Mouse (Mus musculus) layer of hippocampus, postnatal 36 days (tissue): ENCODE data around the gene Ddx27. TPM values are rescaled to one million over a fixed set of nuclear protein-coding genes. Genes with fewer than 3 reads are reported as not detected.

Experiments used
- total RNA-seq, 2 experiments: library from RNA; stranded (reverse); gene quantifications; 2 replicates each; pipeline ENCODE4 v1.2.3; 2021

Ddx27 gene
- total RNA-seq, 2 experiments from 2014 or later, result 28.6 to 34.2 TPM

Other genes with a start within 250 kb of the Ddx27 start
- gene Trp53rkb, start 222.7 kb upstream of the Ddx27 start, total RNA-seq, result 1 to 10 TPM; 4.5 to 5.5 TPM
- 10 to 100 TPM; 46.0 to 49.1 TPM for gene Arfgef2, start 209.6 kb upstream of the Ddx27 start, total RNA-seq
- gene Cse1l, start 109.2 kb upstream of the Ddx27 start, total RNA-seq, result 10 to 100 TPM; 53.1 to 54.8 TPM
- 10 to 100 TPM; 59.0 to 67.2 TPM for gene Stau1, start 18.9 kb upstream of the Ddx27 start, total RNA-seq
- 10 to 100 TPM; 42.7 to 49.1 TPM for gene Znfx1, start 47.8 kb downstream of the Ddx27 start, total RNA-seq
- 100 to 1,000 TPM in 1 of 2 experiments, 10 to 100 TPM in 1; 94.3 to 107 TPM for gene Kcnb1, start 175.0 kb downstream of the Ddx27 start, total RNA-seq
- gene Ptgis, start 225.4 kb downstream of the Ddx27 start, total RNA-seq, result 1 to 10 TPM in 1 of 2 experiments, under 1 TPM in 1; 0.52 to 1.1 TPM